Mouse (Mus musculus) testis, adult 2 months (tissue): ENCODE results near the gene Stat5b.

ENCODE experiments used
- CTCF ChIP-seq: fragments of 200-500 bp; IDR thresholded peaks from 2 replicates; pipeline ENCODE4 v1.5.1; 2012; ENCODE audit warnings: low read depth, mild to moderate bottlenecking, inconsistent platforms, low read length, moderate library complexity; ENCODE audit not compliant: control insufficient read depth, insufficient read depth, insufficient replicate concordance
- POLR2A ChIP-seq: fragments of 200-500 bp; IDR thresholded peaks from 2 replicates; pipeline ENCODE4 v1.6.1; 2012; ENCODE audit warnings: low read depth, mild to moderate bottlenecking, inconsistent platforms, low read length, moderate library complexity; ENCODE audit not compliant: control insufficient read depth

GRCm38 (mm10) chr11:100741348-100741747, 109.2 kb downstream of the Stat5b start:
- TF ChIP-seq POLR2A, result no peak
- no peak for TF ChIP-seq CTCF
